Mouse (Mus musculus) embryonic facial prominence, embryonic 15.5 days (tissue): ENCODE measurements around the gene Ttc17. TPM values are rescaled to one million over a fixed set of nuclear protein-coding genes. Genes with fewer than 3 reads are reported as not detected.

ENCODE experiments used
- ATAC-seq: fragments of 200-750 bp; cut with Nextera tagmentation; 2 replicates; pipeline ENCODE4 v1.8.0; 2017; ENCODE audit warnings: low read depth, moderate TSS enrichment; ENCODE audit not compliant: insufficient number of reproducible peaks, low FRiP score, low TSS enrichment
- H3K27ac ChIP-seq: fragments of 300-500 bp; sonication (generic); replicated peaks from 2 replicates; pipeline ENCODE4 v1.5.1; 2015; ENCODE audit warnings: mild to moderate bottlenecking, inconsistent platforms
- H3K27me3 ChIP-seq: fragments of 300-500 bp; sonication (generic); 2 replicates; pipeline ENCODE4 v1.6.1; 2015; ENCODE audit warnings: inconsistent platforms
- H3K36me3 ChIP-seq: fragments of 300-500 bp; sonication (generic); 2 replicates; pipeline ENCODE4 v1.6.1; 2015; ENCODE audit warnings: mild to moderate bottlenecking, inconsistent platforms
- H3K4me1 ChIP-seq: fragments of 300-500 bp; sonication (generic); 2 replicates; pipeline ENCODE4 v1.6.1; 2015; ENCODE audit warnings: inconsistent platforms
- H3K4me2 ChIP-seq: fragments of 300-500 bp; sonication (generic); replicated peaks from 2 replicates; pipeline ENCODE4 v1.6.1; 2015; ENCODE audit warnings: mild to moderate bottlenecking, inconsistent platforms
- H3K4me3 ChIP-seq: fragments of 300-500 bp; sonication (generic); replicated peaks from 2 replicates; pipeline ENCODE4 v1.5.1; 2015; ENCODE audit warnings: mild to moderate bottlenecking, inconsistent platforms
- H3K9ac ChIP-seq: fragments of 300-500 bp; sonication (generic); 2 replicates; pipeline ENCODE4 v1.6.1; 2015; ENCODE audit warnings: inconsistent platforms
- H3K9me3 ChIP-seq: fragments of 300-500 bp; sonication (generic); replicated peaks from 2 replicates; pipeline ENCODE4 v1.6.1; 2016; ENCODE audit warnings: inconsistent platforms
- WGBS: fragments of 180-500 bp; shearing (Covaris S2); methylation state at CpG from one replicate; pipeline ENCODE4 v1.1.7; 2015; 5-methylcytosine and 5-hydroxymethylcytosine counted together
- polyA plus RNA-seq: library from polyadenylated mRNA; unstranded; fragments of >200 nt; fragmentation: Nextera tagmentation; extraction: Ambion mirVana; gene quantifications from 2 replicates; pipeline ENCODE4 v1.2.1, GENCODE M21; 2015

Gene Ttc17
- 17.6 and 18.9 TPM in 2 replicates for polyA plus RNA-seq

DNA sequence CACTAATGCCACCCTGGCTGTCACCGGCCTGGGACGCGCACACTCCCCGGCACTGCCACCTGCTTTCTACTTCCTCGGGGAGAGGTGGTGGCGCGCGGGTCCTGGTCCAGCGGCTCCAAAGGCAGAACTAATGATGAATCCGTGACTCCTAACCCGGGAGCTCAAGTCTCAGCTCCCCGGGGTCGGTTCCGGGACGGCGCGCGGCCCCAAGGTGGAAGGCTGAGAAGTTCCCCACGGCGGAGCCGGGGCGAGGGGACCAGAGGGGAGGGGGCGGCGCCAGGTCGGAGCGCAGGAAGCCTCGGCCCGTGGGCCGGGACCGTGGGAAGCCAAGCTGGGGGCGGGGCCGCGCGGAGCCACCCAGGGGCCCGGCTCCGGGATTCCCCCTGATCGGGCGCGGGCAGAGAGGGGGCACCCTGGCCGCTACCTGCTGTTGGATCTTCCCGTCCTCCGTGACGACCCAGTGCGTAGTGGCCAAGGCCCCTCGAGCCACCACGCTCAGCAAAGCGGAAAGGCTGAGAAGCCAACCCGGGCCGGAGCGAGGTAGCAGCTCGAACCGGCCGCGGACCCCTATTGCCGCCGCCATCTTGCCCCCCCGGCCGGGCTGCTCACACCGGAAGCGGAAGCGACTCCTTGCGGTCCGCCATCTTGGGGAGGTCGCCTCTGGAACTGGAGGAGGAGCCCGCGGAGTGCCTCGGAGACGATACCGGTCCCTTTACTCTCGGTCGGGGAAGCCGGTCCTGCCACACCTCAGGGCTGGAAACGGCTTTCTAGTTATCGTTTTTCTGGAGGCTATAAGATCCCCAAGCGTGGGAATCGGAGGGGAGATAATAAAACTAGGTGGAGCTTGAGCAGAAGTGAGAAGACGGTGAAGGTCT lies at the start of gene Ttc17:
Gene Ttc17 (minus strand): TSS at position 607 of the 875 bp plus-strand sequence.
- peak within 1 kb of the TSS; percentile 97 for H3K4me3 ChIP-seq
- peak; percentile 94 for ATAC-seq
- H3K9me3 ChIP-seq = no peaks in the 10 kb centered on the region
- H3K9ac ChIP-seq = peak within 1 kb of the TSS; percentile 84
- H3K4me1 ChIP-seq = peaks cover 22% of the 10 kb centered on the region
- peak within 1 kb of the TSS; percentile 77 for H3K4me2 ChIP-seq
- H3K27me3 ChIP-seq = no peaks in the 10 kb centered on the region
- peaks cover 10% of the 10 kb centered on the region for H3K36me3 ChIP-seq
- H3K27ac ChIP-seq = peak within 1 kb of the TSS; percentile 92
- under 1% methylated on average over 76 of the region's 77 CpGs for WGBS

GRCm38 (mm10) chr2:94449643-94450042 lies 43.2 kb upstream of the Ttc17 start:
- H3K27me3 ChIP-seq = no peaks in the 10 kb centered on the region
- no peak overlapping the region for H3K9ac ChIP-seq
- WGBS = 81% methylated on average over 8 of the region's 8 CpGs
- no peak for ATAC-seq
- H3K4me3 ChIP-seq = no peak overlapping the region
- no peak overlapping the region for H3K4me2 ChIP-seq
- H3K4me1 ChIP-seq = no peaks in the 10 kb centered on the region
- H3K36me3 ChIP-seq = no peaks in the 10 kb centered on the region
- H3K9me3 ChIP-seq = no peaks in the 10 kb centered on the region
- H3K27ac ChIP-seq = no peak overlapping the region

DNA sequence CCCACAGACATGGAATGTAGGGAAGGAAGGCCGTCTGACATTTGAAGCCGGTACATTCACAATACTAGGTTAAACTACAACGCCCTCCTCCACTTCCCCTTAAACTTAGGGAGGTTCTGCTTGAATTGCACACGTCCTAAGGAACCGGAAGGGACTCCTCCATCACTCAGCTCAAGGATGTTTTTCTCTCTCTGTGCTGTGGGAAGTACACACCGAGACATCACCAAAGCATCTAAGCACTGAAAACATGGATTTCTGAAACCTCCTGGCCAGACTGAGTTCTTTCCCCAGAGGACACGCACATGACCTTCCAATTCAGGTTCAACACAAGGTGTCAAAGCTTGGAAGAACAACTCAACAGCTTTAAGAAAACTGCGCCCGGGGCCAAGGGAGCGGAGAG lies 30.5 kb upstream of the Ttc17 start:
- no peaks in the 10 kb centered on the region for H3K9me3 ChIP-seq
- under 1% methylated on average over 10 of the region's 10 CpGs for WGBS
- no peaks in the 10 kb centered on the region for H3K36me3 ChIP-seq
- no peaks in the 10 kb centered on the region for H3K27me3 ChIP-seq
- H3K4me2 ChIP-seq = peak overlapping the region; percentile 64
- peak overlapping the region; percentile 78 for H3K9ac ChIP-seq
- ATAC-seq = no peak
- peak overlapping the region; percentile 86; the same call in 1 of the 2 replicates for H3K27ac ChIP-seq
- H3K4me1 ChIP-seq = peaks cover 21% of the 10 kb centered on the region
- H3K4me3 ChIP-seq = peak overlapping the region; percentile 92

DNA sequence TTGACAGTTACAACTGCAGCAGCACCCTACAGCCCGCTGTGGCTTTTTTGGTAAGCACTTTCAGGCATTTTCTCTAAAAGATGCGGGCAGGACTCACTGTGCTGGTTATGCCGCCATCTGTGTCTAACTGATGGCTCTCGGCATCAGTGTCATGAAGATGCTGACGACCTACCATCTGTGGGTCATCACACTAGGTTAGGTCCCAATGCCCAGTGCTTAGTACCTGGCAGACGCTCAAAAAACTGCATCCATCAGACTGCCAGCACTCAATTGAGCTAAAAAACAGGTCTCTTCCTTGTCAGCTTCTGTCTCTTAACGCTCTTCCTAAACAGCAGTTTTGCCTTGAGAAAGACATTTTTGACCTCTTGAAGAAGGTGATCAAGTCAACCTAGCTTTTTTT lies 29.0 kb upstream of the Ttc17 start:
- H3K4me2 ChIP-seq = no peak overlapping the region
- no peak overlapping the region for H3K4me3 ChIP-seq
- no peak for ATAC-seq
- H3K9me3 ChIP-seq = no peaks in the 10 kb centered on the region
- 83% methylated on average over 7 of the region's 7 CpGs for WGBS
- H3K4me1 ChIP-seq = peaks cover 21% of the 10 kb centered on the region
- H3K27ac ChIP-seq = no peak overlapping the region
- H3K9ac ChIP-seq = no peak overlapping the region
- no peaks in the 10 kb centered on the region for H3K27me3 ChIP-seq
- H3K36me3 ChIP-seq = no peaks in the 10 kb centered on the region

DNA sequence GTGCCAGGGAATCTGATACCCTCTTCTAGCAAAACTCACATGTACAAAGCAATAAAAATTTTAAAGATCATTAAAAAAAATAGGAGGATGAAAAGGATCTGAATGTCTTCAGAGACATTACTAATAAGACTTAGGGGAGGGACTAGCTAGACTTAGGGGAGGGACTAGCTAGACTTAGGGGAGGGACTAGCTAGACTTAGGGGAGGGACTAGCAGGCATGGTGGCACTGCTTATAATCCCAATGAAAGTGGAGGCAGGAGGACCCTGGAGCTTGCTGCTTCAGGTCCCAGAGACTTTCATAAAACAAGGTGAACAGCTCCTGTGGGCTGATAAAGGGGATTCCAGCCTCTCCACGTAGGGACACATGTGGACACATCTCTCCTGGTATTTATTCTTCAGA lies 28.3 kb upstream of the Ttc17 start:
- Histone ChIP-seq H3K9me3 (no peaks in the 10 kb centered on the region), H3K36me3 (no peaks in the 10 kb centered on the region), H3K4me3 (no peak overlapping the region), H3K4me1 (peaks cover 21% of the 10 kb centered on the region), H3K27me3 (no peaks in the 10 kb centered on the region), H3K9ac (no peak overlapping the region), H3K27ac (no peak overlapping the region), H3K4me2 (no peak overlapping the region)
- 69% methylated on average over 1 of the region's 1 CpGs for WGBS
- no peak for ATAC-seq

DNA sequence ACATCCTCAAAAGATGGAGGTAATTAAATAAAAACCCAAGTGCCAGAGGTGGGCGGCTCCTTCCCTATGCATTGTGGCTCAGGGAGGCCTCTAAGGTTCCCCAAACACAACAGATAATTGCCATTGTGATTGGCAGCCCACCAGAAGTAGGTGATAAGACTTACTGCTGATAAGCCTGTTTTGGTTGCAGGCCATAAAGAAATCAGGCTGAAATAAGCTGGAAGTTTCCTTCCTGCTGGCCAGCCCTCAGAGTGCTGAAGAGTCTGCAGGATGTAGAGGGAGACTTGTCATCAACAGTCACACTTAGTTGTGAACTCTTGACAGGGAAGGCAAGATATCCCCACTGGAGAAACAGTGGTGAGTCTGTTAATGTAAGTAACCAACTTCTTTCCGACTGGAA lies 25.7 kb upstream of the Ttc17 start:
- WGBS = 87% methylated on average over 2 of the region's 2 CpGs
- peaks cover 17% of the 10 kb centered on the region for H3K4me1 ChIP-seq
- no peak overlapping the region for H3K9ac ChIP-seq
- H3K9me3 ChIP-seq = no peaks in the 10 kb centered on the region
- no peak overlapping the region for H3K4me2 ChIP-seq
- ATAC-seq = no peak
- H3K27me3 ChIP-seq = no peaks in the 10 kb centered on the region
- H3K36me3 ChIP-seq = peaks cover 7% of the 10 kb centered on the region; the same call in 1 of the 2 replicates
- H3K27ac ChIP-seq = no peak overlapping the region
- no peak overlapping the region for H3K4me3 ChIP-seq

DNA sequence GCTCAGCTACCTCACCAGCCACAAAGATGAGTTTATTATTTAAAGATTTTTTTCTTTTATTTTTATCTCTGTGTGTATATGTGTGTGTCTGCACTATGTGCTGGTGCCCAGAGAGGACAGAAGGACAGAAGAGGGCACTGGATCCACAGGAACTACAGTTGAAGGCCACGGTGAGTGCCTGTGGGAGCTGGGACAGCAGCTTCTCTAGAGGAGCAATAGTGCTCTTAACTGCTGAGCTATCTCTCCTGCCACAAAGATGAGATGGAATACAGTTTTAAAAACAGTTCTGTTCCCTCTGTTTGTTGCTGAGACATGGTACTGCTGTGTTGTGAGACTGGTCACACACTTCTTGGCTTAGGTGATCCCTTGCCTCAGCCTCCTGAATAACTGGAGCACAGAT lies 22.0 kb upstream of the Ttc17 start:
- WGBS = 86% methylated on average over 1 of the region's 1 CpGs
- ATAC-seq = no peak
- Histone ChIP-seq H3K9ac (no peak overlapping the region), H3K4me3 (no peak overlapping the region), H3K36me3 (peaks cover 34% of the 10 kb centered on the region), H3K4me2 (no peak overlapping the region), H3K27me3 (no peaks in the 10 kb centered on the region), H3K27ac (no peak overlapping the region), H3K4me1 (no peaks in the 10 kb centered on the region), H3K9me3 (no peaks in the 10 kb centered on the region)

DNA sequence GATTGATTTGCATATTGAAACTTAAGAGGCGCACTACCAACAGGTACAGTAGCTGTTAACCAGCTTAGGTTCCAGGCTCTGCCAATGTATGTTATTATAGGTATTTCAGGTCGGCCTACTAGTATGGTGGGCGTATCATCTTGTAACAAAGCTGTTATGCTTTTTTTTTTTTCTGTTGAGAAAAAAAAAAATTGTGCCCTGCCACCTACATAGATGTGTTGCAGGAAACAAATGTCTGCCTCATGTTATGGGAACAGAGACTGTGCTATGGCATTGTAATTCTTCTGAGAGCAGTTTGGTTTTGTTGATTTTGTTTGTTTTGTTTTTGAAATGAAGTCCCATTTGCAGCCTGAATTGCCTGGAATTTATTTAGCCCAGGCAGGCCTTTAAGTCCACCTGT lies 952 bp upstream of the Ttc17 start:
- H3K36me3 ChIP-seq = peaks cover 20% of the 10 kb centered on the region
- WGBS = 11% methylated on average over 3 of the region's 3 CpGs
- no peaks in the 10 kb centered on the region for H3K27me3 ChIP-seq
- H3K9ac ChIP-seq = peak overlapping the region; percentile 84
- H3K4me2 ChIP-seq = peak overlapping the region; percentile 77
- H3K9me3 ChIP-seq = no peaks in the 10 kb centered on the region
- H3K4me1 ChIP-seq = peaks cover 22% of the 10 kb centered on the region
- no peak for ATAC-seq
- H3K27ac ChIP-seq = 0 out of 2 replicates have a peak overlapping the region, but pooled peaks have one; percentile 11
- peak overlapping the region; percentile 97 for H3K4me3 ChIP-seq

- H3K4me3 ChIP-seq = peak overlapping the region; percentile 97
- H3K27me3 ChIP-seq = no peaks in the 10 kb centered on the region
- H3K9me3 ChIP-seq = no peaks in the 10 kb centered on the region
- H3K4me2 ChIP-seq = peak overlapping the region; percentile 77
- WGBS = 1% methylated on average over 13 of the region's 13 CpGs
- 0 out of 2 replicates have a peak overlapping the region, but pooled peaks have one; percentile 11 for H3K27ac ChIP-seq
- H3K36me3 ChIP-seq = peaks cover 15% of the 10 kb centered on the region
- peaks cover 22% of the 10 kb centered on the region for H3K4me1 ChIP-seq
- peak overlapping the region; percentile 84 for H3K9ac ChIP-seq
- ATAC-seq = no peak
These were observed 532 bp upstream of the Ttc17 start for GRCm38 (mm10) chr2:94407021-94407420.

DNA sequence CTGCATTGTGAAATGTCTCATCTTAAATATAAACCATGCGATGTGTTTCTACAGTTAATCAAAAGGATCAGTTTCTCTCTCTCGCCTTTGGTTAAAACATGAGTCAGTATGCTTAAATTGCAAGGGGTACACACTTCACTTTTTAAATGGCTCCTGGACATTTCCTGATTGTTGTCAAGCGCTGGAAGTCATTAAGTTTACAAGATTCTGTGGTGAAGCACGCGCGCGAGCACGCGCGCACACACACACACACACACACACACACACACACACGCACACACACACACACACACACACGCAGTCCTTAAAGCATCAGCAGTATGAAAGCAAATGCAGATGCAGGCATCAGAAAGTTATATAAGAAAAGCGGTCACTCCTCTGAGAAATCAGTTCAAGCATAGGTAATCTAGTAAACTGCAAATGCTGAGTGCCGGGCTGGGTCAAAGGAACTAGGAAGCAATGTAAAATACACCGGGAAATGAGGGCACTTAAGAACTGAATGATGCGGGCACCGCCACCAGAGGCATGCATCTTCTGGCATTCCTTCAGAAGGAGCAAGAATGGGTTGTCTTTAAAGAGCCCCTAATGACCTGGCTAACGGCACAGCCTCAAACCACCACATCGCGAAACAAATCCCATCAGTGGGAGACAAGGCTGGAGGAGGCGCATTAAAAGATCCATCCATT lies 949 bp downstream of the Ttc17 start:
- no peak for ATAC-seq
- Histone ChIP-seq H3K4me2 (peak overlapping the region; percentile 77), H3K4me3 (peak overlapping the region; percentile 97), H3K27ac (peak overlapping the region; percentile 92), H3K9me3 (no peaks in the 10 kb centered on the region), H3K36me3 (peaks cover 3% of the 10 kb centered on the region), H3K27me3 (no peaks in the 10 kb centered on the region), H3K4me1 (peaks cover 22% of the 10 kb centered on the region), H3K9ac (peak overlapping the region; percentile 84)
- 4% methylated on average over 21 of the region's 21 CpGs for WGBS

DNA sequence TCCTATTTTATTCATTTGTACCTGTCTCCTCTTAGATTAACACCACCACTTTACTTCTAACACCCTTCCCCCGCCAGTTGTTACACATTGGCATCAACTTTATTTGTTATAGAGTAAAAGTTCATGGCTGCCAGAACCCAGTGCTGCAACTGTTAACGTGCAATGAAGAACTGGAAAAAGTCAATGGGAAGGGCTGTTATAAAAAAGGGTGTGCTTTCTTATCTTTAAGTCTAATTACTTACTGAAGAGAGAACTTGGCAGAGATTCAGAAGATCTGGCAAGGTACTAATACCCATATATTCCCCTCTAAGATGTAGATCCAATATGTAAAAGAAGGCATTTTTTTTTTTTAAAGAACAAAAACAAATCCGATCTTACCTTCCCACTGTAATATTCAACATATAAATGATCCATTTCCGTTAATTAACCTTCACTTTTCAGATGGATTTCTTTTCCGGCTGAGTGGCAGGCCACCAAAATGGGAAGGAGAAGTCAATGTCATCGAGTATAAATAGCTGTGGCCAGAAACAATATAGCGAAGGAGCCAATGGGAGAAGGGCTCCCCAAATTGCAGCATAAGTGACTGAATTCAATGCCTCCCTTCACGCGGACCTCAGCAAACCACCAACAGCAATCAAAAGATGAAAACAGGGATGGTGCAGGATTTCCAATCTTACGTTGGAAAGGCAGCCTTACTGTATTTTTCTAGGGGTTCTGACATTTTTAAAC lies 1.8 kb downstream of the Ttc17 start:
- Histone ChIP-seq H3K9me3 (no peaks in the 10 kb centered on the region), H3K4me3 (no peak overlapping the region; the same call in 1 of the 2 replicates), H3K4me2 (peak overlapping the region; percentile 77), H3K27me3 (no peaks in the 10 kb centered on the region), H3K27ac (no peak overlapping the region), H3K4me1 (peaks cover 22% of the 10 kb centered on the region), H3K9ac (no peak overlapping the region), H3K36me3 (no peaks in the 10 kb centered on the region)
- no peak for ATAC-seq
- WGBS = 63% methylated on average over 10 of the region's 10 CpGs
